Mouse (Mus musculus) cerebellum, postnatal 36 days (tissue): ENCODE results near the gene Nprl3.
"Not testable (repeated sequence)": the region's sequence is repeated elsewhere in the genome, so short reads cannot be mapped to it uniquely, and the experiment has no call there.

ENCODE experiments used
- DNase-seq, 2 experiments: peaks; one replicate each; pipeline ENCODE4 v3.0.0; 2021 to 2022; ENCODE audit warnings: mixed read lengths in 2 of 2

The Nprl3 gene

DNA sequence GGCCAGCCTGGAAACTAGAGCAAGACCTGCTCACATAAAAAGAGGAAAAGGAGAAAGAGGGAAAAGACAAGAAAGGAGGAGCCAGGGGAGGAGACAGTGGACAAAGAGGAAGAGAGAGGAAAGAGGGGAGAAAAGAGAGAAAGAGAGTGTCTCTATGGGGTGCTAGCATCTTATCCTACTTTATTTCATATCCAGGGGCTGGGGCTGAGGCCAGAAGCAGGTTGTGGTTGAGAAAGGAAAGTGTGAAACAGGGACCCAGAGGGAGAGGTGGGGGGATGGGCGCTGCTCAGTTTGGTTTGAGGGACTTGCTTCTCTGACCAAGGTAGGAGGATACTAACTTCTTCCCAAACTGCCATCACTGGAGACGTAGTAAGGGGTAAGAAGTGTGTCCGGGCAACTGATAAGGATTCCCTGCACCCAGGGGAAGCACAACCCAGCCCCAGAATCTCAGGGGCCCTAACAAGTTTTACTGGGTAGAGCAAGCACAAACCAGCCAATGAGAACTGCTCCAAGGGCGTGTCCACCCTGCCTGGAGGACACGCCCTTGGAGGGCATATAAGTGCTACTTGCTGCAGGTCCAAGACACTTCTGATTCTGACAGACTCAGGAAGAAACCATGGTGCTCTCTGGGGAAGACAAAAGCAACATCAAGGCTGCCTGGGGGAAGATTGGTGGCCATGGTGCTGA, 15.7 kb upstream of the Nprl3 start, which contains the start of gene Hba-a1:
TSS of gene Hba-a1 (plus strand) at position 421 of the 687 bp plus-strand sequence.
- not testable (repeated sequence) for DNase-seq

DNA sequence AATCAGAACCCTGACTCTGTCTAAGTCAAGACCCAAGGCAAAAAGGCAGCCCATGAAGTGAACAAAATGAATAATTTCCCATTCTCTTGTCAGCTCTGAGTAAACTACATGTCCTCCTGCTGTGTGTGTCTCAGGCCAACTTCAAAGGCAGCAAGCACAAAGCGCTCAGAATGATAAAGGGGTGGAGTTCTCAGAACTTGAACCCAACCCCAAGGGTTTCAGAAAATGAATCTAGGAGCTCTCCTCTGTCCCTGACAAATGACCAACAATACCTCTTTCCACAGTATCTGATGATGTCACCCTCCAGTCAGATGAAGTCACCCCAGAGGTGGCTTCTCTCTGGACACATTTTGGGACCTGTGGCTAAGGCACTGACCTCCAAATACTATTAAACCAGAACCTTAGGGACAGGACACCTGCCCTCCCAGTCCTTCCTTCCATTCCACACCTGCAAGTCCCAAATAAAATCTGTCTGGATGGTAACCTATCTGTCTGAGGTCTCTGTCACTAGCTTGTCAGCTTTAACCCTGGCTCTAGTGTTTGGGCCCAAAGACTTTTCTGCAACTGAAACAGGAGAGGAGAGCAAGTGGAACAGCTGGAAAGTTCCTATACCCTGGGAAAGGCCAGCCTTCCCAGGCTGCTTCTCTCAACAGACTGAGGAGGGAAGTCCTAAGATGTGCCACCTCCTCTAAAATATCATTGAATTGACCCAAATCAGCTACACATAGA, 14.1 kb upstream of the Nprl3 start:
- DNase-seq: no peak

GRCm38 (mm10) chr11:32280646-32281045, 13.1 kb upstream of the Nprl3 start:
- DNase-seq: no peak

DNA sequence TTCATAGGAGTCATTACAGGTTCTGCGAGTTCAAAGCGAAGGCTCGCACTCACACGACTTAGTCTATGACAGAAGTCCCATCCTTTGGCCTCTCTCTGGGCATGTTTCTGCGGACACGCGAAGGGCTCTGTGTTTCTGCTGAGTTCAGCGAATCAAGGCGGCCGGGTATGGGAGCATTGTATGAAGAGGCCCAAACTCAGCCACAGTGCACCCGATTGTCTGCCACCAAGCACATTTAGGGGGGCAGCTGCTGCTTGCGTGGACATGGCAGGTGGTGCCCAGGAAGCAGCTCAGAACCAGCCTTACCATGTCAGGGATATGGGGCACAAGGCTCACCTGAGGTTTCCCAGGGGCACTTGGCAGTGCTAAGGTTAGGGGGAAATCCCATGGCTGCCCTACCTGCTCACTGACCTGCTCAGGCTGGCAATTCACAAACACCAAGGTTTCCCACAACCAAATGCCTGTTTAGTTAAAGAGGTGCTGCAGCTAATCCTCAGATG, 11.0 kb upstream of the Nprl3 start:
- DNase-seq: no peak

GRCm38 (mm10) chr11:32277736-32278457, 10.4 kb upstream of the Nprl3 start:
- no peak for DNase-seq

- no peak for DNase-seq
Observed at GRCm38 (mm10) chr11:32276347-32276746, 8.8 kb upstream of the Nprl3 start, which contains the start of gene Hba-x. TSS of gene Hba-x (plus strand) at chr11:32276400.

DNA sequence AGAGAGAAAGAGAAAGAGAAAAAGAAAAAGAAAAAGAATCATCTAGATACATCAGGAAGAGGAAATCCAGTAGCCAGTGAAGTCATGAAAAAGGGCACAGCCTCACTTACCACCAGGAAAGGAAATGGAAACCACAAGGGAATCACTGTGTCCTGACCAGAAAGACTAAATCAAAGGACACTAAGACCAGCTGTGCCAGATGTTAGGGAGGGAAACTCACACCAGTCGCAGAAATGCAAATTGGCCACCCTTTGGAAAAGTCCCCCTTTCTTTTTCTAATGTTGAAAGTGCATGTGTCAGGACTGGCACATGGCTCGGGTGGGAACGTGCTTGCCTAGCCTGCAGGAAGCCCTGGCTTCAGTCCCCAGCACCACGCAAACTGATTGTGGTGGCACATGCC, 3.7 kb upstream of the Nprl3 start:
- DNase-seq: no peak

- no peak for DNase-seq
Observed at GRCm38 (mm10) chr11:32268952-32269351, 1.4 kb upstream of the Nprl3 start.

DNA sequence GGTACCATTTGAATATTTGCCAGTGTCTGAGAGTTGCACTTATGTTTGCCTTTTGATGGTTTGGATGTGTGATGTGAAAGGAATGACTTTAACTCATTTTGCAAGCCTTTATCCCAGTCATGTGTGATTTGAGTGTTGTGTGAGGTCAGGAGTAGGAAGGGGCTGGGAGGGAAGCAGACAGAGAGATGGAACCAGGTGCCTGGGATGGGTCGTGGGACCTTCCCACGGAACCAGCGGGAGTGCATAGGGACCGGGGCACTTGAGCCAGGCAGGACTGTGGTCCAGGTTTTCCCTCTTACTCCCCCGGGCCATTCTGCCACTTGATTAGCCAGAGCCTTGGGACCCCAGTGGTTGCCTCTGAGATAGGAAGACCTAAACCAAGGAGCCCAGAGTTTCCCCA, 457 bp upstream of the Nprl3 start:
- peak; percentile 12 to 22 for DNase-seq

DNA sequence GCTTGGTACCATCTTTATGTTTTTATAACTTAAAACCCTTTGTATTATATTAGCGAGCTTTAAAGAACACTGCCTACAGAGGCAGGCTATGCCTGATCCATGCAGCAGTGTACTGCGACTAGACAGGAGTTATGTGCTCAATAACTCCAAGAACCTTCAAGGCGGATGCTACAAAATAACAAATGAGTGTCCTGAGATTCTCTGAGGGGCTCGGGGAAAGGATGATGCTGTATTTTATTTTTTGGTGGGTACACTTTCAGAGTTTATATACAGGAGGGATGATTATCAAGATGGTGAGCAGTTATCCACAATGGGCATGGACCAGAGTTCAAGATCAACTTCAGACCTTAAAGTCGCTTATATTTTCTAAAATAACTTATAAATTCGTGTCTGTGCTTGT, 731 bp downstream of the Nprl3 start:
- DNase-seq: no peak

- no peak for DNase-seq
Observed at GRCm38 (mm10) chr11:32266194-32266593, 1.3 kb downstream of the Nprl3 start.

GRCm38 (mm10) chr11:32265117-32265738, 2.3 kb downstream of the Nprl3 start:
- no peak for DNase-seq

DNA sequence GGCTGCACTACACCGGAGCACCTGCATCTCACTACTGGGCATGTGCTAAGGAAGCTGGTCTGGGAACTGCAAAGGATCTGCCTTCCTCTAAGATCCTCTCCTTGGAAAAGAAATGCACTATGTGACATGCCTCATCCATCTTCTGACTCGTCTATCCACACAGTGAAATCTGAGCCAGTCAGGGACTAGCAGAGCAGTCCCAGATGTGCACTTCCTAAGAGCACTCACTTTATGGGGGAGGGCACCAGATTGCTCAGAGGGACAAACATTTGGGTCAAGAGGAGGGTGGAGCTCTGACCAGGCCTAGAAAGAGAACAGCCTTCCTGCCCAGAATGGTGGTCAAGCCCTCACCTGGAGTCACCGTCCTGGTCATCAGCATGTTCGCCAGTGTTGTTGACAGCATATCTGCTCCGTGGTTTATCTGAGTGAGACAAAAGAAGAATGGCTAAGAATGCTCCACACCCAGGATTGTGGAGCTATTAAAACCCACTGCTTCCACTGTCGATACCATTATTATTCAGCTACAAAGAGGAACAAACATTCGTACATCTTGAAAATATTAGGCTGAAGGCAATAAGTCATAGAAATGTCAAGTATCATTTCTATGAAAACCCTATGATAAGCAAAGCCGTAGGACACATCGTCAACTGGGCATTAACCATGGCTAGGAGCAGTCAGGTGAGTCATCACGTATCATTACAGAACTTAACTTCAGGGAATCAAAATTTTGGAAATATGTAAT, 4.7 kb downstream of the Nprl3 start:
- no peak for DNase-seq

DNA sequence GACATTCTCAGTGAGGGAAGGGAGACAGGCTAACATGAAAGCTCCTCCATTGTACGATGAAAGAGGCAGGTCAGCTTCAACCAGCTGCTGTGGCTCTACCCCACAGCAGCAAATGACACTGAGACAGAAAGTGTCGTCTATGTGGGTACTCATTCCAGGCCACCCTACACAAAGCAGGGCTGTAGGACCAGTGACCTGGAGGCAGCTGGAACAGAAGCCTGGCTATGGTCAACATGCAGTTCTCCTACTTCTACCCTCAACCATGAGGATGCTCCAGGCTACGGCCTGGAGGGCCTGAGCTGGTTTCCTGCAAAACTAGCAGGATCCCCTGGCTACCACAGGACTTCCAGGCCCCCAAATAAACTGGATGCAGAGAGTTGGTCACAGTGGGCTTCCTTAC, 10.9 kb downstream of the Nprl3 start:
- no peak for DNase-seq

GRCm38 (mm10) chr11:32256146-32256545, 11.4 kb downstream of the Nprl3 start:
- DNase-seq: no peak

DNA sequence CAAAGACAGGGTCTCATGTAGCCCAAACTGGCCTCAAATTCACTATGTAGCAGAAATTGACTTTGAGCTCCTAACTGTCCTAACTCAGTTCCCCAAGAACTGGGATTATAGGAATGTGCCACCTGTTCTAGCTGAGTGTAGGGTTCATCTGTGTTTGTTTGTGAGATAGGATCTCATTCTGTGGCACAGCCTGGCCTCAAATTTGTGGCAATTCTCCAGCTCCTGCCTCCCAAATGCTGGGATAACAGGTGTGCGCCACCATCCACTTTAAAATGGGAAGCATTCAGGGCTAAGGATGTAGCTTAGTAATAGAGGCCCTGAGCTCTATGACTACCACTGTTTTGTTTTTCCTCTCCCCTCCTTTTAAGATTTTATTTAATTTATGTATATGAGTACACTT, 14.4 kb downstream of the Nprl3 start:
- peak in 1 of 2 experiments; percentile 9 for DNase-seq

- DNase-seq: no peak
Observed at GRCm38 (mm10) chr11:32250880-32251763, 16.4 kb downstream of the Nprl3 start.

GRCm38 (mm10) chr11:32248350-32248749, 19.2 kb downstream of the Nprl3 start:
- DNase-seq: no peak

- no peak for DNase-seq
Observed at GRCm38 (mm10) chr11:32247068-32247467, 20.4 kb downstream of the Nprl3 start.

DNA sequence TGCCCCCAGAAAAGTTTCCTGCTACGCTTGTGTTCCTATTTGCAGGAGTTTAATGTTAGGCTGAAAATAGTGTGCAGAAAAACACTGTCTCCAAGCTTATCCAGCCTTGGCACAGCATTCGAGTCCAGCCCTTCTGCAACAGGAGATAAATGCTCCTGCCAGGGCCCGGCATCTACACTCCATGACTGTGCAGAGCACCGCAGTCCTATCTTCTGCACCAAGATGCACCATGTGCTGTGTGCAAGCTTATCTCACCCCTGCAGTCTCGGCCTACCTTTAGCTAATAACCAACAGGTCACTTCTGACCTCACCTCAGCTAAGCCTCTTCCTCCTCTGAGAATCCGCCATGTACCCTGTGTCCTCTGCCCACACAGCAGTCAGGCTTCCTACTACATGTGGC, 21.9 kb downstream of the Nprl3 start:
- no peak for DNase-seq

- DNase-seq: no peak
Observed at GRCm38 (mm10) chr11:32244617-32245016, 22.9 kb downstream of the Nprl3 start.
